Mouse (Mus musculus) hindbrain, embryonic 12.5 days (tissue): ENCODE measurements around the gene Ephb1. TPM values are rescaled to one million over a fixed set of nuclear protein-coding genes. Genes with fewer than 3 reads are reported as not detected.

Experiments
- ATAC-seq: fragments of 200-750 bp; cut with Nextera tagmentation; 2 replicates; pipeline ENCODE4 v1.8.0; 2017; ENCODE audit warnings: moderate TSS enrichment; ENCODE audit not compliant: low FRiP score
- H3K27ac ChIP-seq: fragments of 300-500 bp; sonication (generic); 2 replicates; pipeline ENCODE4 v1.5.1; 2016; ENCODE audit warnings: mild to moderate bottlenecking
- H3K27me3 ChIP-seq: fragments of 300-500 bp; sonication (generic); 2 replicates; pipeline ENCODE4 v1.6.1; 2016; ENCODE audit warnings: mild to moderate bottlenecking
- H3K36me3 ChIP-seq: fragments of 300-500 bp; sonication (generic); 2 replicates; pipeline ENCODE4 v1.6.1; 2016; ENCODE audit warnings: mild to moderate bottlenecking
- H3K4me1 ChIP-seq: fragments of 300-500 bp; sonication (generic); 2 replicates; pipeline ENCODE4 v1.6.1; 2016
- H3K4me2 ChIP-seq: fragments of 300-500 bp; sonication (generic); replicated peaks from 2 replicates; pipeline ENCODE4 v1.6.1; 2016; ENCODE audit warnings: mild to moderate bottlenecking
- H3K4me3 ChIP-seq: fragments of 300-500 bp; sonication (generic); 2 replicates; pipeline ENCODE4 v1.5.1; 2016; ENCODE audit warnings: mild to moderate bottlenecking
- H3K9ac ChIP-seq: fragments of 300-500 bp; sonication (generic); 2 replicates; pipeline ENCODE4 v1.6.1; 2016; ENCODE audit warnings: mild to moderate bottlenecking, moderate library complexity
- H3K9me3 ChIP-seq: fragments of 300-500 bp; sonication (generic); replicated peaks from 2 replicates; pipeline ENCODE4 v1.6.1; 2016; ENCODE audit warnings: mild to moderate bottlenecking
- whole genome bisulfite sequencing: fragments of 180-500 bp; shearing (Covaris S2); methylation state at CpG from one replicate; pipeline ENCODE4 v1.1.7; 2016; 5-methylcytosine and 5-hydroxymethylcytosine counted together
- polyA plus RNA-seq: library from polyadenylated mRNA; unstranded; fragments of >200 nt; fragmentation: Nextera tagmentation; extraction: Ambion mirVana; gene quantifications from 2 replicates; pipeline ENCODE4 v1.2.1, GENCODE M21; 2016

Gene Ephb1
- 28.1 and 30.2 TPM in 2 replicates for polyA plus RNA-seq

GRCm38 (mm10) chr9:102354561-102354973, at the start of gene Ephb1:
Gene Ephb1 (minus strand): TSS chr9:102354693.
- H3K4me2 ChIP-seq, result peak within 1 kb of the TSS; percentile 100
- peaks cover 62% of the 10 kb centered on the region for H3K27me3 ChIP-seq
- no peaks in the 10 kb centered on the region for H3K9me3 ChIP-seq
- H3K4me3 ChIP-seq, result peak within 1 kb of the TSS; percentile 78
- WGBS, result under 1% methylated on average over 18 of the region's 22 CpGs
- no peaks in the 10 kb centered on the region for H3K36me3 ChIP-seq
- H3K4me1 ChIP-seq, result peaks cover 29% of the 10 kb centered on the region
- ATAC-seq, result peak; percentile 95
- peak within 1 kb of the TSS; percentile 81 for H3K27ac ChIP-seq
- peak within 1 kb of the TSS; percentile 95 for H3K9ac ChIP-seq

- ATAC-seq, result peak; percentile 60
- WGBS, result 29% methylated on average over 18 of the region's 18 CpGs
- Histone ChIP-seq H3K4me2 (no peak overlapping the region), H3K4me1 (peaks cover 6% of the 10 kb centered on the region), H3K9me3 (no peaks in the 10 kb centered on the region), H3K36me3 (no peaks in the 10 kb centered on the region), H3K27ac (no peak overlapping the region), H3K27me3 (peaks cover 7% of the 10 kb centered on the region), H3K9ac (no peak overlapping the region), H3K4me3 (no peak overlapping the region)
Observed at GRCm38 (mm10) chr9:102403086-102404021, 48.9 kb upstream of the Ephb1 start.

GRCm38 (mm10) chr9:102402671-102403070, 48.2 kb upstream of the Ephb1 start:
- Histone ChIP-seq H3K27ac (no peak overlapping the region), H3K4me2 (no peak overlapping the region), H3K4me3 (no peak overlapping the region), H3K9me3 (no peaks in the 10 kb centered on the region), H3K9ac (no peak overlapping the region), H3K4me1 (peaks cover 6% of the 10 kb centered on the region), H3K36me3 (no peaks in the 10 kb centered on the region), H3K27me3 (peaks cover 6% of the 10 kb centered on the region; the same call in 1 of the 2 replicates)
- 71% methylated on average over 3 of the region's 3 CpGs for WGBS
- ATAC-seq, result no peak

GRCm38 (mm10) chr9:102388266-102388665, 33.8 kb upstream of the Ephb1 start:
- Histone ChIP-seq H3K9ac (no peak overlapping the region), H3K9me3 (no peaks in the 10 kb centered on the region), H3K27me3 (no peaks in the 10 kb centered on the region), H3K4me1 (peaks cover 3% of the 10 kb centered on the region; the same call in 1 of the 2 replicates), H3K4me3 (no peak overlapping the region), H3K27ac (no peak overlapping the region), H3K4me2 (no peak overlapping the region), H3K36me3 (no peaks in the 10 kb centered on the region)
- 45% methylated on average over 8 of the region's 8 CpGs for WGBS
- no peak for ATAC-seq

GRCm38 (mm10) chr9:102386816-102387215, 32.3 kb upstream of the Ephb1 start:
- Histone ChIP-seq H3K4me1 (peaks cover 3% of the 10 kb centered on the region; the same call in 1 of the 2 replicates), H3K27ac (no peak overlapping the region), H3K27me3 (no peaks in the 10 kb centered on the region), H3K4me2 (no peak overlapping the region), H3K4me3 (no peak overlapping the region), H3K36me3 (no peaks in the 10 kb centered on the region), H3K9ac (no peak overlapping the region), H3K9me3 (no peaks in the 10 kb centered on the region)
- 91% methylated on average over 9 of the region's 9 CpGs for WGBS
- ATAC-seq, result no peak

GRCm38 (mm10) chr9:102380235-102380634, 25.7 kb upstream of the Ephb1 start:
- Histone ChIP-seq H3K4me3 (no peak overlapping the region), H3K9ac (no peak overlapping the region), H3K9me3 (no peaks in the 10 kb centered on the region), H3K4me1 (peaks cover 3% of the 10 kb centered on the region; the same call in 1 of the 2 replicates), H3K27ac (no peak overlapping the region), H3K4me2 (no peak overlapping the region), H3K27me3 (no peaks in the 10 kb centered on the region), H3K36me3 (no peaks in the 10 kb centered on the region)
- no peak for ATAC-seq
- 93% methylated on average over 2 of the region's 2 CpGs for WGBS

GRCm38 (mm10) chr9:102374661-102375060, 20.2 kb upstream of the Ephb1 start:
- Histone ChIP-seq H3K4me3 (no peak overlapping the region), H3K9ac (no peak overlapping the region), H3K36me3 (no peaks in the 10 kb centered on the region), H3K27ac (no peak overlapping the region), H3K4me1 (peaks cover 3% of the 10 kb centered on the region; the same call in 1 of the 2 replicates), H3K27me3 (no peaks in the 10 kb centered on the region), H3K9me3 (no peaks in the 10 kb centered on the region), H3K4me2 (no peak overlapping the region)
- no peak for ATAC-seq
- WGBS, result 89% methylated on average over 5 of the region's 5 CpGs

GRCm38 (mm10) chr9:102373886-102374285, 19.4 kb upstream of the Ephb1 start:
- WGBS, result 87% methylated on average over 5 of the region's 5 CpGs
- Histone ChIP-seq H3K4me3 (no peak overlapping the region), H3K4me1 (peaks cover 3% of the 10 kb centered on the region; the same call in 1 of the 2 replicates)

GRCm38 (mm10) chr9:102371936-102372335, 17.4 kb upstream of the Ephb1 start:
- Histone ChIP-seq H3K27me3 (no peaks in the 10 kb centered on the region), H3K4me2 (no peak overlapping the region), H3K27ac (no peak overlapping the region), H3K36me3 (no peaks in the 10 kb centered on the region), H3K9ac (no peak overlapping the region), H3K9me3 (no peaks in the 10 kb centered on the region), H3K4me1 (peaks cover 3% of the 10 kb centered on the region; the same call in 1 of the 2 replicates), H3K4me3 (no peak overlapping the region)
- WGBS, result 88% methylated on average over 3 of the region's 3 CpGs
- ATAC-seq, result no peak

More at GRCm38 (mm10) chr9:102373886-102374285, 19.4 kb upstream of the Ephb1 start:
- H3K9me3 ChIP-seq, result no peaks in the 10 kb centered on the region
- H3K4me2 ChIP-seq, result no peak overlapping the region
- H3K27ac ChIP-seq, result no peak overlapping the region
- no peak for ATAC-seq
- H3K36me3 ChIP-seq, result no peaks in the 10 kb centered on the region
- H3K9ac ChIP-seq, result no peak overlapping the region
- no peaks in the 10 kb centered on the region for H3K27me3 ChIP-seq

- Histone ChIP-seq H3K36me3 (no peaks in the 10 kb centered on the region), H3K4me1 (peaks cover 3% of the 10 kb centered on the region; the same call in 1 of the 2 replicates), H3K4me3 (no peak overlapping the region), H3K9ac (no peak overlapping the region), H3K27ac (no peak overlapping the region), H3K27me3 (no peaks in the 10 kb centered on the region), H3K9me3 (no peaks in the 10 kb centered on the region), H3K4me2 (no peak overlapping the region)
- no peak for ATAC-seq
- WGBS, result 57% methylated on average over 14 of the region's 14 CpGs
Observed at GRCm38 (mm10) chr9:102371036-102371770, 16.7 kb upstream of the Ephb1 start.

GRCm38 (mm10) chr9:102370141-102370540, 15.6 kb upstream of the Ephb1 start:
- no peak overlapping the region for H3K4me2 ChIP-seq
- H3K4me1 ChIP-seq, result peaks cover 3% of the 10 kb centered on the region; the same call in 1 of the 2 replicates
- 69% methylated on average over 8 of the region's 8 CpGs for WGBS
- H3K27me3 ChIP-seq, result no peaks in the 10 kb centered on the region
- H3K27ac ChIP-seq, result no peak overlapping the region
- ATAC-seq, result no peak
- no peaks in the 10 kb centered on the region for H3K9me3 ChIP-seq
- no peaks in the 10 kb centered on the region for H3K36me3 ChIP-seq
- H3K4me3 ChIP-seq, result no peak overlapping the region
- no peak overlapping the region for H3K9ac ChIP-seq

GRCm38 (mm10) chr9:102369141-102369540, 14.6 kb upstream of the Ephb1 start:
- Histone ChIP-seq H3K4me1 (peaks cover 3% of the 10 kb centered on the region; the same call in 1 of the 2 replicates), H3K27me3 (no peaks in the 10 kb centered on the region), H3K9ac (no peak overlapping the region), H3K27ac (no peak overlapping the region), H3K36me3 (no peaks in the 10 kb centered on the region), H3K9me3 (no peaks in the 10 kb centered on the region), H3K4me2 (no peak overlapping the region), H3K4me3 (no peak overlapping the region)
- ATAC-seq, result no peak
- WGBS, result 75% methylated on average over 3 of the region's 3 CpGs
